Mouse (Mus musculus) kidney, postnatal 25 days (tissue): Measurements from ENCODE around the gene Ntf3.

Experiments
- DNase-seq, 2 experiments: peaks; one replicate each; pipeline ENCODE4 v3.0.0; 2021; ENCODE audit warnings: mixed read lengths in 2 of 2

Ntf3 gene

GRCm38 (mm10) chr6:126105083-126105740 lies 61.5 kb downstream of the Ntf3 start:
- DNase-seq: peak in 1 of 2 experiments; percentile 6

- peak in 1 of 2 experiments; percentile 2 for DNase-seq
Measured at GRCm38 (mm10) chr6:126102571-126102970, 64.1 kb downstream of the Ntf3 start.

- peak in 1 of 2 experiments; percentile 21 for DNase-seq
Measured at GRCm38 (mm10) chr6:126102007-126102406, 64.7 kb downstream of the Ntf3 start.

- peak in 1 of 2 experiments; percentile 26 for DNase-seq
Measured at GRCm38 (mm10) chr6:126100579-126100978, 66.1 kb downstream of the Ntf3 start.

- DNase-seq: peak; percentile 18 to 42
Measured at GRCm38 (mm10) chr6:126097471-126097870, 69.2 kb downstream of the Ntf3 start.

GRCm38 (mm10) chr6:126096085-126096484 lies 70.6 kb downstream of the Ntf3 start:
- peak in 1 of 2 experiments; percentile 31 for DNase-seq

GRCm38 (mm10) chr6:126095041-126095440 lies 71.7 kb downstream of the Ntf3 start:
- DNase-seq: peak in 1 of 2 experiments; percentile 26

GRCm38 (mm10) chr6:126092026-126092425 lies 74.7 kb downstream of the Ntf3 start:
- DNase-seq: peak in 1 of 2 experiments; percentile 24

- DNase-seq: peak in 1 of 2 experiments; percentile 3
Measured at GRCm38 (mm10) chr6:126090063-126090462, 76.6 kb downstream of the Ntf3 start.

- DNase-seq: peak in 1 of 2 experiments; percentile 43
Measured at GRCm38 (mm10) chr6:126088489-126089265, 78.0 kb downstream of the Ntf3 start.

GRCm38 (mm10) chr6:126086321-126086950 lies 80.3 kb downstream of the Ntf3 start:
- no peak for DNase-seq

GRCm38 (mm10) chr6:126080531-126080930 lies 86.2 kb downstream of the Ntf3 start:
- no peak for DNase-seq

- no peak for DNase-seq
Measured at GRCm38 (mm10) chr6:126057706-126058105, 109.0 kb downstream of the Ntf3 start.

GRCm38 (mm10) chr6:126053136-126053535 lies 113.6 kb downstream of the Ntf3 start:
- no peak for DNase-seq
